Comparison of ENCODE assay signal across 14 mouse cellular contexts in the genomic region with DNA sequence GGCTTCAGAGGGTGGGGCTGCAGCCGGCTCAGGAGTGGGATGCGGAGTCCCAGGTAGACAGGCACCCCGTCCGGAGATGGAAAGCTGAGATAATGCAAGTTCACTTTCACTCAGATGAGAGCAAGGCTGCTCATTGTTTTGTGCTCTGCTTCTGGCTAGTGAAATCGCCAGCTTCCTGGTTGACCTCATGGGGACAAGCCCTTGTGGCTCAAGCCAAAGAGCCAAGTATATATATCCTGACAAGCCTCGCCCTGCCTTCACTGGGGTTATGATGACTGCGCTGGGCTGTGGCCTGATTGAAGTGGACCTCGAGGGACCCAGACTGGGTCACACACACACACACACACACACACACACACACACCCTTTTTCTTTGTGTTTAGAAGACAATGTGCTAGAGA. TPM values are rescaled to one million over a fixed set of nuclear protein-coding genes. Genes with fewer than 3 reads are reported as not detected.
A peak's percentile ranks its signal among the peaks of the same experiment; 100 is the strongest.
DNase-seq lines count a peak whose midpoint lies in the region; ATAC-seq and TF ChIP-seq lines count a peak whose summit lies in the region.
"Had no signal": no experiment of that assay in that cellular context is flagged by ENCODE, and none has a peak within 500 bp of the region (broad histone marks: within the 10 kb centered on the region; RNA-seq: fewer than 3 reads in every experiment).

No protein-coding gene starts in this region.

- intact Hi-C loops in heart, adult 2 months (cut with DNase I), result loop anchor here (2.0 kb wide), 2 partner anchors 22 to 30 kb away; a partner anchor contains a TSS

- no peaks in the 10 kb centered on the region for H3K27me3 ChIP-seq in heart, adult 2 months (ENCODE audit: control insufficient read depth, insufficient read depth, low read length)
- H3K27me3 ChIP-seq in heart, embryonic 11.5 days (ENCODE audit: control insufficient read depth, insufficient read depth, low read length), result no peaks in the 10 kb centered on the region
- no peaks in the 10 kb centered on the region for H3K27me3 ChIP-seq in midbrain, embryonic 12.5 days
- no peaks in the 10 kb centered on the region for H3K27me3 ChIP-seq in midbrain, embryonic 16.5 days (ENCODE audit: control insufficient read depth, insufficient read depth, low read depth, low read length)
- H3K27me3 ChIP-seq: heart, embryonic 15.5 days; liver, embryonic 13.5 days; neural tube, embryonic 12.5 days had no signal

- WGBS in heart, adult 2 months, result 30% methylated on average over 8 of the region's 8 CpGs
- 83% methylated on average over 8 of the region's 8 CpGs for WGBS in heart, embryonic 11.5 days (ENCODE audit: insufficient replicate concordance)
- 83% methylated on average over 8 of the region's 8 CpGs for WGBS in midbrain, embryonic 12.5 days
- 77% methylated on average over 8 of the region's 8 CpGs for WGBS in midbrain, embryonic 16.5 days

- H3K9ac ChIP-seq in heart, adult 2 months (ENCODE audit: low read depth, low read length), result no peak overlapping the region
- H3K9ac ChIP-seq in heart, embryonic 11.5 days (ENCODE audit: low read depth, low read length), result no peak overlapping the region
- no peak overlapping the region for H3K9ac ChIP-seq in midbrain, embryonic 12.5 days (replicated peaks)
- no peak overlapping the region for H3K9ac ChIP-seq in midbrain, embryonic 16.5 days (ENCODE audit: low read depth, low read length)
- H3K9ac ChIP-seq: heart, embryonic 15.5 days; liver, embryonic 13.5 days; neural tube, embryonic 12.5 days had no signal

- no peaks in the 10 kb centered on the region for H3K79me2 ChIP-seq in heart, adult 2 months (replicated peaks; ENCODE audit: control insufficient read depth, insufficient read depth, low read length)

- H3K4me3 ChIP-seq in heart, adult 2 months, result no peak overlapping the region
- H3K4me3 ChIP-seq in heart, embryonic 11.5 days (ENCODE audit: low read depth, low read length), result no peak overlapping the region
- H3K4me3 ChIP-seq in midbrain, embryonic 12.5 days, result no peak overlapping the region
- no peak overlapping the region for H3K4me3 ChIP-seq in midbrain, embryonic 16.5 days (ENCODE audit: low read depth, low read length)
- H3K4me3 ChIP-seq: heart, embryonic 15.5 days; liver, embryonic 13.5 days; neural tube, embryonic 12.5 days had no signal

- peaks cover 22% of the 10 kb centered on the region for H3K36me3 ChIP-seq in heart, adult 2 months (ENCODE audit: control insufficient read depth, insufficient read depth, low read length)
- H3K36me3 ChIP-seq in heart, embryonic 11.5 days (ENCODE audit: control insufficient read depth, insufficient read depth, low read length), result no peaks in the 10 kb centered on the region; the same call in 1 of the 2 replicates
- peaks cover 10% of the 10 kb centered on the region for H3K36me3 ChIP-seq in midbrain, embryonic 12.5 days
- peaks cover 11% of the 10 kb centered on the region for H3K36me3 ChIP-seq in midbrain, embryonic 16.5 days (ENCODE audit: control insufficient read depth, insufficient read depth, low read length)

- no peaks in the 10 kb centered on the region for H3K9me3 ChIP-seq in heart, embryonic 11.5 days (replicated peaks; ENCODE audit: control insufficient read depth, low read length)
- H3K9me3 ChIP-seq in midbrain, embryonic 12.5 days, result no peaks in the 10 kb centered on the region
- H3K9me3 ChIP-seq in midbrain, embryonic 16.5 days (replicated peaks; ENCODE audit: control insufficient read depth, low read length, poor library complexity, severe bottlenecking), result no peaks in the 10 kb centered on the region
- H3K9me3 ChIP-seq: heart, embryonic 15.5 days; liver, embryonic 13.5 days; neural tube, embryonic 12.5 days had no signal

- TF ChIP-seq CTCF in heart, adult 2 months (IDR thresholded peaks at IDR 0.05), result no peak

- H3K4me2 ChIP-seq in heart, embryonic 11.5 days, result no peak overlapping the region
- H3K4me2 ChIP-seq in midbrain, embryonic 12.5 days (replicated peaks), result no peak overlapping the region
- H3K4me2 ChIP-seq in midbrain, embryonic 16.5 days (ENCODE audit: low read length), result no peak overlapping the region
- H3K4me2 ChIP-seq: heart, embryonic 15.5 days; liver, embryonic 13.5 days; neural tube, embryonic 12.5 days had no signal

- H3K27ac ChIP-seq in heart, adult 2 months, result peak overlapping the region; percentile 45
- no peak overlapping the region for H3K27ac ChIP-seq in heart, embryonic 11.5 days (ENCODE audit: low read depth, low read length)
- 0 out of 2 replicates have a peak overlapping the region, but pooled peaks have one; percentile 30 for H3K27ac ChIP-seq in midbrain, embryonic 12.5 days (replicated peaks)
- H3K27ac ChIP-seq in midbrain, embryonic 16.5 days (ENCODE audit: low read length), result no peak overlapping the region
- H3K27ac ChIP-seq: heart, embryonic 15.5 days; liver, embryonic 13.5 days; neural tube, embryonic 12.5 days had no signal

- DNase-seq in heart, adult 2 months, result peak; percentile 60 to 81
- peak; percentile 51 for DNase-seq in heart, postnatal 4 days
- DNase-seq in skeletal muscle tissue, adult 2 months (ENCODE audit: low read depth, low spot score), result peak; percentile 71
- DNase-seq: embryo, embryonic 11 days; liver, embryonic 13.5 days; right cerebral cortex, postnatal 14 days; thymus, adult 18-20 months had no signal

- peak; percentile 94 for TF ChIP-seq EP300 in heart, adult 2 months (IDR thresholded peaks at IDR 0.05; ENCODE audit: insufficient read depth, low read depth, low read length)

- H3K4me1 ChIP-seq in heart, adult 2 months (ENCODE audit: control insufficient read depth, insufficient read depth, low read length), result peaks cover 38% of the 10 kb centered on the region
- peaks cover 46% of the 10 kb centered on the region for H3K4me1 ChIP-seq in heart, embryonic 11.5 days (ENCODE audit: control insufficient read depth, insufficient read depth, low read length)
- H3K4me1 ChIP-seq in midbrain, embryonic 12.5 days, result peaks cover 56% of the 10 kb centered on the region
- H3K4me1 ChIP-seq in midbrain, embryonic 16.5 days (ENCODE audit: control insufficient read depth, insufficient read depth, low read length), result peaks cover 45% of the 10 kb centered on the region

- no peak for ATAC-seq in heart, embryonic 11.5 days (replicated peaks; ENCODE audit: insufficient number of reproducible peaks, low FRiP score, low TSS enrichment)
- ATAC-seq in midbrain, embryonic 12.5 days (ENCODE audit: low FRiP score, low read depth), result no peak
- no peak for ATAC-seq in midbrain, embryonic 16.5 days
- ATAC-seq in megakaryocyte, adult 5-6 weeks (ENCODE audit: poor library complexity, severe bottlenecking), result no peak
- ATAC-seq in activated CD4-positive, CD25-positive, alpha-beta regulatory T cell, adult 4 months, result no peak

- TF ChIP-seq POLR2A in heart, adult 2 months (IDR thresholded peaks at IDR 0.05; ENCODE audit: insufficient read depth, low read depth, low read length), result peak; percentile 36; the same call in 1 of the 2 replicates

RNA-seq across cellular contexts. Expression of a gene that starts 31.2 kb away (rescaled TPM):
- 10 to 100 TPM; 56.4 to 96.9 TPM for total RNA-seq in heart, adult 2 months (2021)
- 86.2 and 118 TPM in 2 replicates for polyA plus RNA-seq in heart, adult 2 months (2012; rRNA removed)
- 54.7 and 63.0 TPM in 2 replicates for polyA plus RNA-seq in heart, embryonic 11.5 days (2014; fragmentation: Nextera tagmentation; extraction: Ambion mirVana)
- polyA plus RNA-seq in midbrain, embryonic 12.5 days (2016; fragmentation: Nextera tagmentation; extraction: Ambion mirVana), result 69.4 and 82.8 TPM in 2 replicates
- 117 and 125 TPM in 2 replicates for polyA plus RNA-seq in midbrain, embryonic 16.5 days (2015; fragmentation: Nextera tagmentation; extraction: Ambion mirVana)
- 100 to 1,000 TPM; 142 to 158 TPM for total RNA-seq in heart, postnatal 4 days (2021)
- 58.0 and 61.9 TPM in 2 replicates for total RNA-seq in megakaryocyte, adult 5-6 weeks (2015)
- 46.7 and 61.0 TPM in 2 replicates for total RNA-seq in megakaryocyte, adult 5-6 weeks (2017)
- polyA plus RNA-seq in activated CD4-positive, CD25-positive, alpha-beta regulatory T cell, adult 4 months (2017; shearing (Covaris generic)), result 10 to 100 TPM; 34.3 to 47.9 TPM

Comparison
In these comparisons a context has a peak if more than half of its experiments do, and no peak if none do; other contexts are left out.
1. H3K27ac ChIP-seq: peak in heart, adult 2 months (single experiment) and midbrain, embryonic 12.5 days (single experiment); none in heart, embryonic 11.5 days (single experiment) and midbrain, embryonic 16.5 days (single experiment).
2. Peak in every context shown above with its lines, with median percentiles within 50 percentile points of each other: DNase-seq.